Mouse (Mus musculus): ENCODE measurements around the gene Scn3a. TPM values are rescaled to one million over a fixed set of nuclear protein-coding genes. Genes with fewer than 3 reads are reported as not detected.
"Not testable (repeated sequence)": the region's sequence is repeated elsewhere in the genome, so short reads cannot be mapped to it uniquely, and the experiment has no call there.

Scn3a gene
- total RNA-seq, 2 experiments from 2014 or later, result not detected

DNA sequence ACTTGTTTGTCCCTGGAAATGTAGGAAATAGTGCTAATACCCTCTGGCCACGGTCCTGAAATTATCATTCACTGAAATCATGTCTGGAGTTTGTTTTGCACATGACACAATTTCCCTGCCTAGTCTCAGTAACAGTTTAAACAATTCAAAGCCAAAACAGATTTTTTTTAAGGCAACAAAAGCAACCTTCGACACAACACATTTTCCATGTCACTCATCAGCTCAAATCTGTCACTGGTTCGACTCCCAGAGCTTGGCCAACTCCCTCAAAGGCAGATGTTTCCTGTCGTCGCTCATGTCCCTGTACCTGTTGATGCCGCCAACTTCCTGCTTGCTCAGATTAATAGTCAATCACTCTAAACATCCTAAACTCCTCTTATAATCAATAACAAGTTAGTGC is 50.7 kb downstream of the Scn3a start:
- no peak for ATAC-seq (replicated peaks; ENCODE audit: low FRiP score, poor library complexity, severe bottlenecking)

DNA sequence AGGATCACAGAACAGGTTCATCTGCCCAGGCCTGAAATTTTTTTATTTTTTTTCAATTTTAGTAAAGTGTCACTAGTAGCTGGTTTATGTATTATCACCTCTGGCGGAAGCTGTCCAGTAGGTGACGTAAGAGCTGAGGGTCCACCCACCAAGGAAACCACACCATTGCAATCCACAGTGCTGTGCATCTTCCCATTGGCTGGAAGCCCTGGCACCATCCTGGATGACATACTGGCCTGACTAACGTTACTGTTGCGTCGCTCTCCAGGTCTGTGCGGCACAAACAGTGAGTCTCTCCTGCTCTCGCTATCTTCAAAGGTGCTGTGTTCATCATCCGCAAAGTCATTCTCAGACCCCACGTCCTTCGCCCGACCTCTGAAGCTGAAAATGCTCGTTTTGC is 59.2 kb downstream of the Scn3a start:
- ATAC-seq (replicated peaks; ENCODE audit: low FRiP score, poor library complexity, severe bottlenecking), result no peak

- ATAC-seq (replicated peaks; ENCODE audit: low FRiP score, poor library complexity, severe bottlenecking), result no peak
These were observed 77.0 kb downstream of the Scn3a start for GRCm38 (mm10) chr2:65490450-65490849.

GRCm38 (mm10) chr2:65483434-65483833 is 84.0 kb downstream of the Scn3a start:
- ATAC-seq (replicated peaks; ENCODE audit: low FRiP score, poor library complexity, severe bottlenecking), result no peak

DNA sequence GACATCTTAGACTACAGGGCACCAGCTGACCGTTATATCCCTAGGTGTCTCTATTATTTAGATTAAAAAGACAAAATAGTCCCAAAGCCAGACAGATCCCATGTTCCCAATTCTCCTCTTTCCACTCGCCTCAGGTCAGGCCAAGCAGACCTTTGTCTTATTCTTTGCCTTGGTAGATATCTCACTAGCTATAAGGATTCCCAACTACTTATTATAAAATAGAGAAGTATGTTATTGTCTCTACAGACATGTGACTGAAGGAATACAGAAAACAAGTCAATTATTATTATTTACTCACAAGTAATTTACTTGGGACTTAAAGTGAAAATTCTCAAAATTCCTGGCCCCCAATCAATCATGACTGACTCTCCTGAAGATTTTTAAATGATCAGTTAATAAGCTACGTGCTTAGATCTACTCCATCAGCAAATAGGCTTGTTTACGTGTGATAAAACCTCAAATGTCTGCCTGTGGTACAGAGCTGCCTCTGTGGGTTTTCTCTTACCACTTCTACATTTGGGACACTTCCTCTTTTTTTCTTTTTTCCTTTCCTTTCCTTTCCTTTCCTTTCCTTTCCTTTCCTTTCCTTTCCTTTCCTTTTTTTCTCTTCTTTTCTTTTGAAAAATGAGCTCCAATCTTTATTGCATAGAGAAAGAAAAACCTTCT is 86.3 kb downstream of the Scn3a start:
- no peak for ATAC-seq (replicated peaks; ENCODE audit: low FRiP score, poor library complexity, severe bottlenecking)

GRCm38 (mm10) chr2:65471311-65471882 is 96.0 kb downstream of the Scn3a start:
- no peak for ATAC-seq (replicated peaks; ENCODE audit: low FRiP score, poor library complexity, severe bottlenecking)

GRCm38 (mm10) chr2:65465694-65466093 is 101.7 kb downstream of the Scn3a start:
- ATAC-seq (replicated peaks; ENCODE audit: low FRiP score, poor library complexity, severe bottlenecking), result no peak

DNA sequence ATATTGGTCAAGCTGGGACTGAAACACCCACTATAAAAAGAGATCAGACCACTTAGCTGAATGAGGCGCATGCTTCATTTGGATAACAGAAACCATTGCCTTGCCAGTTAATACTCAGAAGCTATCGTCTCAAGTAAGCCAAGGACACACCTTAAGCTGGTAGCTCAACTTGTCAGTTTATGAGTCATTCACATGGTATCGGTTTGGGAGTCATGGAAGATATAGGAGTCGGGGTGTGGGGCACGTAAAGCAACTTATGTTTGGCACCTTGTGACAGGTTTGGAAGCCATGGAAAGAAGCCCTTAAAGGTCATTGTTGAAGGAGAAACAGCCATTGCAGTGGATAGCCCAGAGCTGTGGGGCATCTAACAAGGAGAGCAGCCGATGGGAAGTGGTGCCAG is 113.7 kb downstream of the Scn3a start:
- ATAC-seq (replicated peaks; ENCODE audit: low FRiP score, poor library complexity, severe bottlenecking), result no peak

DNA sequence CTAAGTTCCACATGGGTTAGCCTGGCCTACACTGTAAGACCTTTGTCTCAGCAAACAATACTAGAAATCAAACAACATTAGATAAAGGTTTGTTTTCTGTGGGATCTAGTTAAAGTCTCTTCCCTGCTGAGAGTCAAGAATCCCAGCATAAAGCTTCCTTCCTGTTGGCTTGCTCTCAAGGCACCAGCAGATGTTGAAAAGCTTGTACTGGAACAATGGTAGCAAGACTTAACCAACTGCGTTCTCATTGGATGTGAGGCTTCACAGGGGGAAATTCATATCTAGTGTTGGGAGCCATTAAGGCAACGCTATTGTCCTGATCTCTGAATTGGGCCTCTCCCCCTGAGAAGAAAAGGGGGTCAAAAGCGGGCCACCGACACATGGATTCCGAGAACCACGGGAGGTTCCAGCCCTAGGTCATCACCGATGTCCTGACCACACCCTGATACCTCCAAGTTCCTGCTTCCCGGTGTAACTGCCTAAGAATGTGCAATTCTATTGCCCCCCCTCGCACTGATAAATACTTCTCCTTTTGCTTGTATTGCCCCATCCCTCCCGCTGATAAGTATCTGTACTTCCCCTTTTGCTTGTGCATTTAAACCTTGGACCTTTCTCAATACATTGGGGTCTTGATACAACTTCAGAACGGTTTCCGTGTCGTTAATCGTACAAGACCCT is 115.9 kb downstream of the Scn3a start:
- not testable (repeated sequence) for ATAC-seq (replicated peaks; ENCODE audit: low FRiP score, poor library complexity, severe bottlenecking)

DNA sequence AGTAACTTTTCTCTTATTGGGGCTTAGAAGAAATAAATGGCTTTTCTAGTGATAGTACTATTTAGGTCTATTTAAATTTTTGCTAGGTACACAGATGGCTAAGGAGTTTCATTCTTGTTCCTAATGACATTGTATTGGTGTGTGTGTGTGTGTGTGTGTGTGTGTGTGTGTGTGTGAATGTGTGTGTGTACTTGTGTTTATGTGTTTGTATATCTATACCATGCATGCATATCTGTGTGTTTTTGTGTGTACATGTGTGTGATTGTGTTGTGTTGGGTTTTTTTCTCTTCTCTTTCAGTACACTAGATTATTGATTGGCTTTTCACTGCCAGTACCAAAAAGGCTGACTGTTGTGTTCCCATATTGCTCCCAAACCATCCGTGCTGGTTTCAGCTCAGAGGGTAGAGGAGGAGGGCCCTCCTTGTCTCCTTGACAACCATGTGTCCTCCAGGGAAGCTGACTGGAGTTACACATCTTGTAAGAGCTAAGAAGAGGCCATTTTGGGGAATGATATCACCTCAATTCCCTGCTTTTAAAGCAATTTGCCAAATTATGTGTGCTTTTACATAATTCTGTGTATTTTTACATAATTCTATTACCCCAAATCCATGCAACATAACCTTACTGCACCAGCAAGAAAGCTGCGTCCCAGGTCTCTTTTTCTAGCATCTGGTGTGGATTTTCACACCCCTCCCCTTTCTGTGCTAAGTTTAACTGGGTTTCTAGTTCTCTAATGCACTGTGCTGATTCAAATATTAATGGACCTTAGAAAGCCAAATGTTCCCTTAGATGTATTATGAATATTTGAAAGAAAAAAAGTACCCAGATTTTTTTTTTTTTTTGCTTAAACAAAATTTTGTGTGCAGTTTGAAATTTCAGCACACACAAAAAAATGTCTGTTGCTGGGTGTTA is 116.7 kb downstream of the Scn3a start:
- ATAC-seq (replicated peaks; ENCODE audit: low FRiP score, poor library complexity, severe bottlenecking), result no peak

GRCm38 (mm10) chr2:65449126-65449828 is 118.2 kb downstream of the Scn3a start:
- no peak for ATAC-seq (replicated peaks; ENCODE audit: low FRiP score, poor library complexity, severe bottlenecking)

DNA sequence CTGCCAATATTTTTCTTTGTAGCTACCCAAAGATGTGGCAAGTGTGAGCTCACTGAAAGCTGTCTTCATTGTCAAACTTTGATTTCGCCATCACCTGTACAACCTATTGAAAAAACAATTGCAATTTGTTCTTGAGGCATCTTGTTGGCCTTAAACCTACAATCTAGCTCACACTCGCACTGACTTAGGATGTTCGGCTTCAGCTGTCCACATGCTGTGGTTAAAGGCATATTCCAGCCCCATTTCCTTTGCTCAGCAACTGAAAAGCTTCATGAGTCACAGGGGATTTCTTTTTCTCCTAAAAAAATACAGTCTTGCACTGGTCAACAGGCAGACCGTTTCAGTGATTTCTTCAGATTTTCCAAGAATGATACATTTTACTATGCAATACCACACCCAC is 124.3 kb downstream of the Scn3a start:
- ATAC-seq (replicated peaks; ENCODE audit: low FRiP score, poor library complexity, severe bottlenecking), result no peak

DNA sequence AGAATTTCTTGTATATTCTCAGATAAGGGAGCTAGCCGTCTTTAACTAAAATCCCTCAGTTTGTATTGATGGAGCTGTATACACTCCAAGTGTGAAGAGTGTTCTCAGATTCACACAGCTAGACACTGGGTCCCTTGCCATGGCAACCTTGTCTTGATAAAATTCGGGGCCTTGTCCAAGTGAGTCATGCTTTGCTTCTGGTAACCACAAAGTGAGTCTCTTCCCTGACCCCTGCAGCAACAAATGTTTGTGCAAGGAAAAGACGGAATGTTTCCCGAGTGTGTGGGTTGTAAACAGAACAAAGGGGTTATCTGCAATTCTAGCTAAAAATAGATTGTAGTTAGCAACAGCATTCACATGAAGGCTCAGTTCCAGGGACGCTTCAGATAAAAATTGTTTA is 125.9 kb downstream of the Scn3a start:
- no peak for ATAC-seq (replicated peaks; ENCODE audit: low FRiP score, poor library complexity, severe bottlenecking)

- ATAC-seq (replicated peaks; ENCODE audit: low FRiP score, poor library complexity, severe bottlenecking), result no peak
These were observed 126.3 kb downstream of the Scn3a start for GRCm38 (mm10) chr2:65441110-65441509.

DNA sequence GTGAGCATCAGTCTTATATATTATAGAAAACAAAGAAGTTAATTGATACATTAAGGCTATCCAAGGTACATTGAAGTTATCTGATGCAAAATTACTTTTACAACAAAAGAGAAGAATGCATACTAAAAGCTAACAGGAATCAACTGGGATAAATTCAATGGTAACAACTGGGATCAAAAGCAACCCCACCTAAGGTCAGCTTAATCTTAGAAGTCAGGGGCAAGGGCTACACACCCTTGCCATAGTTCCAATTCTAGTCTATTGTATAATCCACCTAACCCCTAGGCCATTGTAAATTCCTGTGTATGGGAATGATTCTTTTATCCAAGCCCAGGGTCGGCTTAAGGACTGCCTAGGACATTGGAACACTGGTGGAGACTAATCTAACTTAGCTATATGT is 130.5 kb downstream of the Scn3a start:
- no peak for ATAC-seq (replicated peaks; ENCODE audit: low FRiP score, poor library complexity, severe bottlenecking)

DNA sequence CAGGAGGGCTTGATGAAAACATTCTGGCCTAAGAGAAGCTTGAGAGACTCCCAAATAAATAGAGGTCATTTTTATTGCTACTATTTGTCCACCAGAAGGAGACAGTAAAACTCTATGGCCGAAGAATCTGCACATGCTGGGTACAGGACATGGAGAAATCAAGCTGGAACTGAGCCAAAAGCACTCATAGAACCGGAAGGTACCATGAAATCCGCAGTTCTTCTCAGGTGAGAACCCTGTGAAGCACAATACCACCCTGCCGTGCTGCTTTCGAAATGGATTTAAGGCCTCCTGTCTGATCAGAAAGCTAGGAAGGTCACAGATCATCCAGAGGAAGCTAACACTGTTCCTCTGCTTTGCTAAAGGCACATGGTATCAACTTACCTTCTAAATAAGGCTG is 143.9 kb downstream of the Scn3a start:
- no peak for ATAC-seq (replicated peaks; ENCODE audit: low FRiP score, poor library complexity, severe bottlenecking)

- ATAC-seq (replicated peaks; ENCODE audit: low FRiP score, poor library complexity, severe bottlenecking), result no peak
These were observed 145.9 kb downstream of the Scn3a start for GRCm38 (mm10) chr2:65421259-65422255.

DNA sequence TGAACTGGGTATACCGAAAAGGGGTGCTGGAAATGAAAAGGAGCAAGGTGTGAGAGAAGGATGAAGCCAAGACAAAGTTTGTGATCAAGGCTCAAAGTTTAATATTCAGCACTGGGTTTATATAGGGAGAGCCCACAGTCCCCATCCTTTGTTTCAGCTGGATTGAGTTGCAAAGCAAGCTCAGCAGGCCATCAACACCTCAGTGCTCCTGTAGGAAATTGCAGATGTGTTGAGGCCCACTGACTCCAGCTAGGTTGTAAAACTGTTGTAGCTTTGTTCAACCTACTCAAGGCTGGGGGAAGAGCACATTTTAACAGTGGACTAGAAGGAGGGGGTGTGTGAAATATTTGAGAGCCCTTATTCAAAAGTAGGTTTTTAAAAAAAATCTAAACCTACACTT is 148.8 kb downstream of the Scn3a start:
- ATAC-seq (replicated peaks; ENCODE audit: low FRiP score, poor library complexity, severe bottlenecking), result no peak

DNA sequence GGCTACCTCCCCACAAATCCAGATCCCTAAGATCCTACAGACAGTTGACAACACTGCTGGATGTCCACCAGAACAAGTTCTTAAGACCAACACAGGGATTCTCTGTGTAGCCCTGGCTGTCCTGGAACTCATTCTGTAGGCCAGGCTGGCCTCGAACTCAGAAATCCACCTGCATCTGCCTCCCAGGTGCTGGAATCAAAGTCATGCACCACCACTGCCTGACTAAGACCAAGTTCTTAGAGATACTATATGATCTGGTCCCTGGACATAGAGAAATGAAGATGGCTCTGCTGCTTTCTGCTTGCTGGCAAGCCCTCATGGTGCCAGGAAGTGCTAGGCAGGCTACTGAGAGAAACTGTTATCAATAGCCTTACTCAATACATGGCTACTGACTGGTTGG is 150.9 kb downstream of the Scn3a start:
- no peak for ATAC-seq (replicated peaks; ENCODE audit: low FRiP score, poor library complexity, severe bottlenecking)

Measured in erythroblast, adult 5-6 weeks (primary cell).